Mouse (Mus musculus) CH12.LX (cell line): ENCODE results near the gene Vhl.

Experiments
- CHD2 ChIP-seq: IDR thresholded peaks from 2 replicates; pipeline ENCODE4 v1.6.1; 2011; ENCODE audit warnings: low read length, improper control_type of control experiment
- CTCF ChIP-seq, 2 experiments: IDR thresholded peaks in 1 of 2; conservative IDR thresholded peaks in 1 of 2; 2 replicates each; pipeline ENCODE4 v1.5.1; 2011 to 2012; ENCODE audit warnings: low read depth in 2 of 2, low read length in 2 of 2, improper control_type of control experiment in 1 of 2, inconsistent platforms in 1 of 2, mild to moderate bottlenecking in 1 of 2, moderate library complexity in 1 of 2
- MAZ ChIP-seq: IDR thresholded peaks from 2 replicates; pipeline ENCODE4 v1.6.1; 2012; ENCODE audit warnings: low read depth, mild to moderate bottlenecking, inconsistent platforms, low read length, improper control_type of control experiment, moderate library complexity
- POLR2A ChIP-seq: IDR thresholded peaks from 2 replicates; pipeline ENCODE4 v1.6.1; 2011; ENCODE audit warnings: low read depth, mild to moderate bottlenecking, improper control_type of control experiment, low read length
- POLR2AphosphoS2 ChIP-seq: IDR thresholded peaks from 2 replicates; pipeline ENCODE4 v1.6.1; 2011; ENCODE audit warnings: low read depth, low read length, improper control_type of control experiment
- RAD21 ChIP-seq: IDR thresholded peaks from 2 replicates; pipeline ENCODE4 v1.6.1; 2011; ENCODE audit warnings: low read depth, mild to moderate bottlenecking, low read length, improper control_type of control experiment, moderate library complexity
- RCOR1 ChIP-seq: conservative IDR thresholded peaks from 2 replicates; pipeline ENCODE4 v1.6.1; 2012; ENCODE audit warnings: low read depth, mild to moderate bottlenecking, inconsistent platforms, low read length, improper control_type of control experiment
- TCF12 ChIP-seq: IDR thresholded peaks from 2 replicates; pipeline ENCODE4 v1.6.1; 2014; ENCODE audit warnings: low read depth, mild to moderate bottlenecking, inconsistent platforms, low read length, improper control_type of control experiment
- USF1 ChIP-seq: IDR thresholded peaks from 2 replicates; pipeline ENCODE4 v1.6.1; 2014; ENCODE audit warnings: low read depth, mild to moderate bottlenecking, inconsistent platforms, low read length, improper control_type of control experiment
- ZKSCAN1 ChIP-seq: IDR thresholded peaks from 2 replicates; pipeline ENCODE4 v1.6.1; 2012; ENCODE audit warnings: low read depth, inconsistent platforms, low read length, improper control_type of control experiment, borderline replicate concordance

DNA sequence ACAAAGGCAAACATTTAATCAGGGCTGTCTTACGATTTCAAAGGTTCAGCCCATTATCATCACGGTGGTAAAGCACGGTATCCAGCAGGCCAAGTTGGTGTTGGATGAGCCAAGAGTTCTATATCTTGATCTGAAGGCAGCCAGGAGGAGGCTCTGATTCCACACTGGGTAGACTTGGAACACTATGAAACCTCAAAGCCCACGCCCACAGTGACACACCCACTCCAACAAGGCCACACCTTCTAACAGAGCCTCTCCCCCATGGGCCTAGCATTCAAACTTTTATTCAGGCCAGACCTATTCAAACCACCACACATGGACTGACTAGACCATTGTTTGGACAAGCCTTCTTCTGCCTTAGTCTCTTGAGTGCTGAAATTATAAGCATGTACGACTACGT, 20.9 kb upstream of the Vhl start:
- no peak for TF ChIP-seq POLR2AphosphoS2
- TF ChIP-seq RAD21: no peak
- no peak for TF ChIP-seq POLR2A
- no peak for TF ChIP-seq RCOR1
- no peak for TF ChIP-seq USF1
- TF ChIP-seq TCF12: no peak
- TF ChIP-seq CTCF (conservative IDR thresholded peaks at IDR 0.05 in 1 of 2, IDR thresholded peaks at IDR 0.05 in 1 of 2; ENCODE audit: low read depth in 2 of 2, low read length in 2 of 2): no peak
- no peak for TF ChIP-seq MAZ
- TF ChIP-seq CHD2: no peak
- TF ChIP-seq ZKSCAN1: no peak
